Mouse (Mus musculus) retina, adult 2 months (tissue): Measurements from ENCODE around the gene Fgf13.

Source experiments
- DNase-seq: peaks from one replicate; pipeline ENCODE4 v3.0.0-alpha.2; 2012; ENCODE audit warnings: low read depth, low spot score

The Fgf13 gene

GRCm38 (mm10) chrX:59567695-59568431 is at the start of gene Fgf13:
Fgf13 (minus strand) TSS chrX:59568071.
- no peak for DNase-seq

DNA sequence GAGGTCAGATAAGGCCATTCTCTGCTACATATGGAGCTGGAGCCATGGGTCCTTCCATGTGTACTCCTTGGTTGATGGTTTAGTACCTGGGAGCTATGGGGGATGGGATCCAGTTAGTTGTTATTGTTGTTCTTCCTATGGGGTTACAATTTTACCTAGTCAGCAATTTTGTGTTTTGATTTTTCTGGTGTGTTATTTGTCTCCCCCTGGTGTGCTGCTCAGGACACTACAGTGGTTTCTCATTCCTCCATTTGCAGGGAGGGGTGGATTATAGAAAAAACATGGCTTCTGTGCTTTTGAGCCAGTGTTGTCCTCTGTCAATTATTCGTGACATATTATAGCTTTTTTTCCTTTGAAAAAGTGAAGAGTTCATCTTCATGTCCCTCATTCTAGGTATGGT is 38.7 kb upstream of the Fgf13 start:
- DNase-seq: no peak

- DNase-seq: no peak
These were observed 21.2 kb upstream of the Fgf13 start for GRCm38 (mm10) chrX:59589050-59589449.

GRCm38 (mm10) chrX:59585508-59586186 is 17.8 kb upstream of the Fgf13 start:
- DNase-seq: no peak

GRCm38 (mm10) chrX:59584034-59584433 is 16.2 kb upstream of the Fgf13 start:
- DNase-seq: no peak

GRCm38 (mm10) chrX:59566826-59567694 is 811 bp downstream of the Fgf13 start:
- no peak for DNase-seq

- DNase-seq: no peak
These were observed 1.7 kb downstream of the Fgf13 start for GRCm38 (mm10) chrX:59566017-59566679.

- no peak for DNase-seq
These were observed 19.9 kb downstream of the Fgf13 start for GRCm38 (mm10) chrX:59547931-59548330.

DNA sequence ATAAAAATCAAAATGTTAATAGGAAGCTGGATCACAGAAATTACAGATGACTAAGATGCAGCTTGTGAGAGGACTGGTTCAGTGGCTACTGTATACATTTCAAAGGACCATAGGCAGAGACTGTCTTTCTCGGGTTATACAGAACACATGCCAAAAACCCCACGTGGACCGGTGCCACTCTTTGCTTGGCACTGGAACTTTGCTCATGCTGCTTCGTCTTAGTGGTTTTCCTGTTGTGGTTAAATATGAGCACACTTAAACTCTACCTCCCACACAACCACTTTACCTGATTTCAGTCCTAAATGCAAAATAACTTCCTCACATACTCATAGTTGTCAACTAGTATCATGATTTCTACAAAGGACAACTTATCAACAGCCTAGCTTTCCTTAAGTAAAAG is 59.6 kb downstream of the Fgf13 start:
- no peak for DNase-seq

- no peak for DNase-seq
These were observed 74.5 kb downstream of the Fgf13 start for GRCm38 (mm10) chrX:59493388-59493787.

DNA sequence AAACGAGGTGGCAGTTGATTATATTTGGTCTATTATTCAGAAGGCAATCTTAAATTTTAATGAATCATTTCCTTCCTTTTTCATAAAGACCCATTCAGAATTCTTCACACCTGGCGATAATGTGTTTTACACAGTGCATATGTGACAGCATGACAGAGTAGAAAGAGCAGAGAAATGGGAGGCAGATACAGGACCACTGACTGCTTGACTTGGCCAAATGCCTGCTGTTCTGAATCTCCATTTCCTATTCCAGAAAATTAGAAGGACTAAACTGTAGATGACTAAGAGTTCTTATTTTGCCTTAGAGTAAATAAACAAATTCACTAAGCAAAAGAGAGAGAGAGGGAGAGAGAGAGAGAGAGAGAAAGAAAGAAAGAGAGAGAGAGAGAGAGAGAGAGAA is 82.4 kb downstream of the Fgf13 start:
- DNase-seq: no peak

- no peak for DNase-seq
These were observed 165.1 kb downstream of the Fgf13 start for GRCm38 (mm10) chrX:59402596-59403285.

- DNase-seq: no peak
These were observed 276.9 kb downstream of the Fgf13 start for GRCm38 (mm10) chrX:59290916-59291411.

DNA sequence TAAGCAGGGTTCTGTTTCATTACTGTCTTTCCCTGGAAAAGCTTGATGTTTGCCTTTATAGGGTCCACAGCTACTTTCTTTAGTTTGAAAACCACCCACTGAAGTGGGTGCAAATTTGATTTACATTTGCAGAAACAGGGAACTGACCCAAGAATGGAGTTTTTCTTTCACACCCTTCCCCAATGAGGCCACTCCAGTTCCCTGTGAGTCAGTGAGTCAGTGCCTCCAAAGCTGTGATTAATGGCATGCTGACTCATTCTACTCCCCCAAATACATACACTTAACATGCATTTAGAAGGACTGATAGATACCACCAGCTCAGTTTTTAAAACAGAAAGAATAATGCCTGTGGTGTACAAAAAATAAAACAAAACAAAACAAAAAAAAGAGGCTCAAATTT is 316.3 kb downstream of the Fgf13 start:
- no peak for DNase-seq

DNA sequence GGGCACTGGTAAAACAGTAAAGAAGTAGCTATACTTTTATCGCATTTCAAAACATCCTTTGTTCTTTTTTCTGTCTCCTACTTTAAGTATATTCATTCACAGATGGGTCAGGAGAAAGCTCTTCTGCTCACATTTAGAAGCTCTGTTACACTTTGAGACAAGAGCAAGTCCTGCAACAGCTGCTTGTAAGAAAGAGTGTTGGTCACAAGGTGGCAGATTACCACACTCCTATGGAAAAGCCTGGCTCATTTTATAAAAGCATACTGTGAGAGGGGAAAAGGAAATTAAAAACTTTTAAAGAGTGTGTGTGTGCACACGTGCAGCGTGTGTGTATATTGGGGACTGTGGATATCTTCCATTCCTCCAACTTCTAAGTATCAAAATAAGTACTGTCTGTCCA is 324.1 kb downstream of the Fgf13 start:
- DNase-seq: no peak

DNA sequence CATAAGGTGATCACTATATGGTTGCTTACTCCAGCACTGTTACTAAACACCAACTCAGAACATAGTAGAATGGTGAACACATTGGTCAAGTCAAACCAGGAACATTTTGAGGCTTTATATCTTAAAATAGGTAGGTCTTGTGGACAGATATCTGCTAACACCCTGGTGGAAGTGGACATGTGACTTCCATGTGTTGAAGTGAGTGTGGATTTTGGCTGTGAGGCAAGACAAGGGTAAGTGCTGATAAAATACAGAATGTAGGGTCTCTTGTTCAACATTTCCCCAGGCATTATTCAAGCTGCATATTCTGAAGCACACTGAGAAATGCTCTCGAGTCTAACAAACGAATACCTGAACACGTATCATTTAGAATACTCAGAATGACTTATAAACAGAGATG is 324.7 kb downstream of the Fgf13 start:
- DNase-seq: no peak

DNA sequence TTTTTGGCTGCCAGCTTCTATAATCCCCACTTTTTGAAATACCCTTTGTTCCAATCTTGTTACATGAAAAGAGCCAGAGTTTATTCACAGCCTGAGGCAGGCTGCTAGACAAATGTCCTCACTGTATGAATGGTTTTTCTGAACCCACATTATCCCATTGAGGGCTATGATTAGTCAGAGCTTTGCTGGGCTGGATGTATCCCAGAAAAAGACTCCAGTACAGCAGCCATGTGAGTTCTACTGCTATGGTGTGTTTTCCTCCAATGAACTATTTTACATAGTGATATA is 326.5 kb downstream of the Fgf13 start:
- no peak for DNase-seq

GRCm38 (mm10) chrX:59240683-59241459 is 327.0 kb downstream of the Fgf13 start:
- no peak for DNase-seq

DNA sequence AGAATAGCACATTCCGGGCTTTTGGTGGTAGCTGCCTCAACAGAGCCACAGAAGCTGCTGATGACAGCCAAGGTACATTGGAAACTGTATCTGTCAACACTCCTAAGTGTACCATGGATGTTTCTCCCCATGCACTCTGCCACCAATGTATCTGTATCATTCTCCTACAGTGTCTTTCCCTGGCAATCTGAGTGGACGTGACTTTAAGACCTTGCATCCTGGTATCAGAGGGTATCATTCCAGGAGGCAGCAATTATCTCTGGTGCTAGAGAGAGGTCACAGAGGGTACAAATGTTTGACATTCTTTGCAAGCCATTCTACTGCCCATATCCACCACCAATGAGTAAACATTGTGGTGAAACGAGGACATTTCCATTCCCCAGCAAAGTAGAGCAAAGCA is 347.2 kb downstream of the Fgf13 start:
- no peak for DNase-seq

GRCm38 (mm10) chrX:59201146-59201545 is 366.7 kb downstream of the Fgf13 start:
- no peak for DNase-seq
